Mouse (Mus musculus): ENCODE data around the gene Ucp3.

DNA sequence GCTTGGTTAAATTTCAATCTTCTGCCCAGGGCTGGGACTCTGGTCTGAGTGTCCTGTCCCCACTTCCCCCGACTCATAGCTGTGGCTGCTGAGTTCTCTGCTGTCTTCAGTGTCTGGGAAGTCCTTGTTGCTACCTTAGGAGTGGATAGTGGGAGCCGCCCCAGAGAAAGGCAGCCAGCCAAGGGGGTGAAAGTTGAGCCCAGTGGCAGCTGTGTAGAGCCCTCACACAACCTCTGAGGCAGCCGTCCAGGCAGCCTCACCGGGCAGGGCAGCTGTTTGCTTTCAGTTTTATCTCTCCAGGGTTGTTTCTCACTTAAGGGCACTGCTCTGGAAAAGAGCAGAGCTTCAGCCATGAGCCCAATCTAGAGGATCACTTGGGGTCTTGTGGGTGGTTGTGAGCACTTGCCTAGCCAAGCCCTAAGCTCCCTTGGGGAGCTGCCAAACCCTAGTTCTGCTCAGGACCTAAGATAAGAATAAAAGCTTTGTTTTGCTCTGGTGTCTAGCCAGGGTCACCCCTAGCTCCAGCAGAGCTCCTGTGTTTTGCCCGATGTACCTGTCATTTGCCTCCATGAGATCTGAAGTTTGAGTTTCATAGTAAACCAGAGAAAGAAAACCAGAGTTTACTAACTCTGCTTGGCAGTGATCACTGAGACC, 7.0 kb upstream of the Ucp3 start:
- TF ChIP-seq CTCF (IDR thresholded peaks at IDR 0.05; ENCODE audit: borderline replicate concordance, insufficient read depth, low read length), result no peak
- no peak for TF ChIP-seq POLR2A (IDR thresholded peaks at IDR 0.05; ENCODE audit: low read depth, low read length)
